Mouse (Mus musculus) kidney, postnatal 4 days (tissue): Measurements from ENCODE around the gene Clca3a1.
A peak's percentile ranks its signal among the peaks of the same experiment; 100 is the strongest.

Source experiments
- DNase-seq, 2 experiments: peaks; one replicate each; pipeline ENCODE4 v3.0.0; 2021; ENCODE audit warnings: mixed read lengths in 2 of 2

The Clca3a1 gene

DNA sequence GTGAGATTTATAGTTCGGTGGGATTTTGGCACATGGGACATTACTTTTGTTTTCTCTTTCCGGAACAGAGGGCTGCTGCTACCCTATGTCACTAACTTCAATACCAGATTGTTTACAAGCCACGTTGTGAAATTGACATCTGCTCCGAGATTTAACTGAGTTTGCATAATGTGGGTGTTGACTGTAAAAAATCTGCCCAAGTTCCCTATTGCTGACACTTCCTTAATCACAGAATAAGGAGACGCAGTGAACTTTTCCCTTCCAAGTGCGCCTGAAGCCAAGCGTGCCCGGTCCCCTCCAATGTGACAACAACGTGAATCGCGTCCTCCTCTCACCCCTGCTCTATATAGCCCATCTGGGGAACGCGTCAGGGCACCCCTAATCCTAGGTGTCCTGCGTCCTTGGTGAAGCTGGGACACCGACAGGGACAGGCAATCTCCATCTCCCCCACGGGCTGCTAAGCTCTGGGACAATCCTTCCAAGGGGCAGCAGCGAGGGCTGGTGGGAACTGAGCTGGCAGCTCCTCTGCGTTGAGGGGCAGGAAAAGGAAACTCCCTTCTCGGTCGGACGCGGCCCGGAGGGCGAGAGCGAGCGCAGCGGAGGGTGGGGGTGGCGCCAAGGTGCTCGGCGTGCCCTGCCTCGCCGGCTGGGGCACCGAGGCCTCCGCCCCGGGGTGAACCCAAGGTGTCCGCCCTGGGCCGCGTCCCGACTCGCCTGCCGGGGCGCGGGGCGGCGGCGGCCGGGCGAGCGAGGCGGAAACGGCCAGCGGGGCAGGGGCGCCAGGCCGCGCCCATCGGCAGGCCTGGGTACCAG lies 41.5 kb downstream of the Clca3a1 start:
- peak; percentile 76 to 84 for DNase-seq

DNA sequence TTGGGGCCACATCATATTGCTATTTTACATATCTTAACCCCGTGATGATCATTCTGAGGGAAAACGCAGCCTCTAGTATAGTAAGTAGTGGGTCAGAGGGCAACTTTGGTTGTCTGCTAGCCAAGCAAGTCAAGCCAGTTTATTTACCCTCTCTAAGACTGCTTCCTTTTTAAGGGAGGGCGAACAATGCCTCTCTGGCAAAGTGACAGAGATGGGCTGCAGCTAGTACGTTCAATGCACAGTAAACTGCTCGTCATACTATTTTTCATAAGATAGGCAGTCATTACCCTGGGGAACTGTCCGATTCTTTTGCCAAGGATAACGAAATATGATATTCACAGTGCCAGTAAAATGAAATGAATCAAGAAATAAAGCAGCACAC lies 42.1 kb downstream of the Clca3a1 start:
- DNase-seq, result peak; percentile 35 to 43

DNA sequence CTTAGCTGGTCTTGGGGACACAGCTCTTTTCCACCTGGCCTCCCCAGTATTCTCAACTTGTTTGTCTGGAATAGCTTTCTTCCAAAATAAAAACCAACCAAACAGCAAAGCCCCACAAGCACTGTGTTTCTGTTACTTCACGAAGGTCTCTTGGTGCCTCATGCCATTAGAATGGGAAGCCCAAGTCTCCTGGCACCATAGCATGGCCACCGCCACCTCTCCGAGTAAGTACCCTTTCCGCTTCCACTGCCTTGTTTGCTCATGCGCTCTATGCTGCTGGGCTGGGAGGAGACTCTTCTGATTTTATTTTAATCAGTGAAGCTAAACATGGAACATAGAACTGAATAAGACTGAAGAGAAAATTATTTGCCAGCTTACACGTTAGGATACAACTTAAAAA lies 42.9 kb downstream of the Clca3a1 start:
- DNase-seq, result no peak

DNA sequence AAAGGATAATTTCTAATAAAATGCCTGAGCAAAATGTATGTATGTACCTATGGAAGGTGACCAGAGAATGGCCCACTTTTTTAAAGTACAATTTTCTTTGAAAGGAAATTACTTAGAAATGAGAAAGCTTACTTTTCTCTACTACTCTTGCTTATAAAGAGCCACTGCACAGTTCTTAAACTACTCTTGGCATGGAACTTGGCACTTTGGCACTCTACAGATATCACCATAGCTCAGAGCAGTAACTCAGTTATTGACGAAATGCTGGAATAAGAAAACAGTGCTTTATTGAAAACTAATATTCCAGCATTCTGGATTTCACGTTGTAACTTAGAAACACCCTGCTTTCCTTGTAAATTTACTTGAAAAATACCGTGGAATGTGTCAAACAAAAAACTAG lies 43.7 kb downstream of the Clca3a1 start:
- no peak for DNase-seq

DNA sequence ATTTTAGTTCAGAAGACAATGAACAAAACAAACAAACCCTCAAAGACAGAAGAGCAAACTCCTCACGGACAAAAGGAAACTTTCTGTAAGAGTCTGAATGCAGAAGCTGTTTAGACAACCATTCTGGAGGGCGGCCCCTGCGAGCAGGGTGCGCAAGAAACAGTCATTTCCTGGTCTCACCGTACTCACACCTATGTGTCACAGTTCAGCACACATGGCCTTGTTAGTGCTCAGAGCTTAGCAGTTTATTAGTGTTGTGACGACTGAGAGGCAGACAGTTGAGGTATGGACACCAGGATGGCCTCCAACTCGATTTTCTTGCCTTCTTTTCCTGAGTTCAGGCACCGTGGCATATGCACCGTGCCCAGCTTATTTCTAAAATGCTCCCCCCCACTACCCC lies 44.9 kb downstream of the Clca3a1 start:
- DNase-seq, result no peak

DNA sequence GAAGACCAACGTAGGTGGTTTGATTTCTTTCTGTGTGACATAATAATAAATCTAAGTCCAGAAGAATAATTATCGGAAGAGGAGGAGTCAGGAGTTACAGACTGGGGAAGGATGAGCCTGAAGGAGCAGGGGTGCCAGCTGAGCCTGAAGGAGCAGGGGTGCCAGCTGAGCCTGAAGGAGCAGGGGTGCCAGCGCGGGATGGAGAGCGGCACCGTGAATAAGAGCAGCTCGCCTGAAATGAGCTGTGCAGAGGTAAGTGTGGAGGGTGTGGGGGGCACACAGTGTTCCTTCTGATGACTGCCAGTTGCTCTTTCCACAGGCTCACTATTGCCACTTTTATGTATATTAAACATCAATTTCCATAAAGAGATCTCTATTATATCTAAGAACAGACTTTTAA lies 45.7 kb downstream of the Clca3a1 start:
- DNase-seq, result no peak

DNA sequence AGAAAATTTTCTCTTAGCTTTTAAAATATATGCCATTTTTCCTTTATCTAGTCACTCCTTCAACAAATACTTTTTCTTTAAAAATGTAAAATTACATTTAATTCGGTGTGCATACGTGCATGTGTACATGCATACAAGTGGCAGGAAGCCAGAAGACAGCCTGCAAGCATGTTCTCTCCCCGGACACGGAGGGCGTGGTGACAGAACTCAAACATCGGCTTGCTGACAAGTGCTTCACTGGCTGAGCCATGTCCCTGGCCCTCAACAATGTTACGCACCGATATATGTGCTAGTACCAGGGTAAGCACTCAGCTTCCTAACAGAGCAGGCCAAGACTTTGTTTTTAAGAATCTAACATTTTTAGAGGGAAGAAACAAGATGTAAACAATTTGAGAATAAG lies 46.2 kb downstream of the Clca3a1 start:
- DNase-seq, result no peak

DNA sequence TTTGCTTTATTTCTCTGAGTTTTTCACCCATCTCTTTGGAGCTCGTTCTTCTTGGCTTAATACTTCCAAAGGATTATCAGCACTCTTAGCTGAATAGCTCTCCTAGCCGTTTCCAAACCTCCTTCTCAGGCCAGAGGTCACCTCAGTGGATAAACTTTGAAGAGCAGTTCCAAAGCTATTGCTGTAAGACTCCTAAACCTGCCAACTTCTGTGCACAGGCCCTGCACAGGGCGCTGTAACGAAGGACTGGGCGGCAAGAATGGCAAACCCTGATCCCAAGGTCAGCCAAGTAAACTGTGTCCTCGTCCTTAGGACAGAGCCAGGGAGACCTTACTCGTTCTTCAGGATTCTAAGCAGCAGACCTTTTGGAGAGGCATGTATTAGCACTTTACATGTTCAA lies 46.7 kb downstream of the Clca3a1 start:
- no peak for DNase-seq

DNA sequence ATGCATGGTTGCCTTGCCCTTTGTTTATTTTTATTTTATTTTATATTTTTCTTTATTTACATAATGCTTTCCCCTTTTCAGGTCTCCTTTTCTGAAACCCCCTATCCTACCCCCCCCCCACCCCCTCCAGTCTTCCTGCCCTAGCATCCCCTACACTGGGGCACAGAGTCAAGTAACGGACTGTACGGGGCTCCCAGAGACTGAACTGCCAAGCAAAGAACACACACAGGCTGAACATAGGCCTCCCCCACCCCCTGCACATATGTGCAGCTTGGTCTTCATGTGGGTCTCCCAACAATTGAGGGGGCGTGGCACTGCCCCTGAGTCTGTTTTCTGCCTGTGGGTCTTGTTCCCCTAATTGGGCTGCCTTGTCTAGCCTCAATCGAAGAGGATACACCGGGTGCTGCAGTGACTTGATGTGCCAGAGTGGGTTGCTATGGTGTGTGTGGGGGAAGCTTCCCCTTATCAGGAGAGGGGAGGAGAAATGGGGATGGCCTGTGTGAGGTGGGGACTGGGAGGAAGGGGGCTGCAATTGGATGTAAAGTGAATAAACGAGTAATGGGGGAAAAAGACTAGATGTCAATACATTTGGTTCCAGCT lies 49.1 kb downstream of the Clca3a1 start:
- no peak for DNase-seq

DNA sequence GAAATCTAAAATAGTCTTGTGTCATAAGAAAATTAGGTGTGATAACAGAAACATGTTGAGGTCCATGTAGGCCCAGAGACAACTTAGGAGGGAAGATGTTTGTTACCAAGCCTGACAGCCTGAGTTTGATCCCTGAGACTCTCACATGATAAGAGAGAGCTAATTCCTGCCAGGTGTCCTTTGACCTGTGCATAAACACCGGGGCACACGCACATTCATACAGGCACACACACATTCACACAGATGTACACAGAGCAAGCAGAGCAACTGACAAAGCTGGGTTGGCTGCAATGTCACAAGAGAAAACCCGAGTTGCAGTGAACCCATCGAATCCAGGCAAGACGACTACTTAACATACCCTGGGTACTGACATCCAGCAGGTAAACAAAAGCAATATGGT lies 52.2 kb downstream of the Clca3a1 start:
- DNase-seq, result no peak

DNA sequence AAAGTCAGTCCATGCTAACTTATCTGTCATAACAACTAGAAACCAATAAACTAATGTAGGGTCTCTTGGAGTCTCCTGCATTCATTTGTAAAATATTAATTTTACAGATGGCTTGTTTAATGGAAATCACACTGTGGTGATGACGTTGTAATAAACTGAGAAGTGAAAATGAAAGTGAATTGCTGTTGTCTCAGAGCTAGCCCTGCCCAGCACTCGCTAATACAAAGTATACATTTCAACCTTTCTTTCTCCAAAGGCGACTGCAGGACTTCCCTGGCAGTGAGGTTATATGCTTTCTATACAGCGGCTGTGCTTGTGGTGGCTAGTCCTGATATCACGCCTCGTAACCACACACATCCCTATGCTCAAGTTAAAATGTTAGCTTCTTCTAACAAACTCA lies 56.8 kb downstream of the Clca3a1 start:
- DNase-seq, result no peak

DNA sequence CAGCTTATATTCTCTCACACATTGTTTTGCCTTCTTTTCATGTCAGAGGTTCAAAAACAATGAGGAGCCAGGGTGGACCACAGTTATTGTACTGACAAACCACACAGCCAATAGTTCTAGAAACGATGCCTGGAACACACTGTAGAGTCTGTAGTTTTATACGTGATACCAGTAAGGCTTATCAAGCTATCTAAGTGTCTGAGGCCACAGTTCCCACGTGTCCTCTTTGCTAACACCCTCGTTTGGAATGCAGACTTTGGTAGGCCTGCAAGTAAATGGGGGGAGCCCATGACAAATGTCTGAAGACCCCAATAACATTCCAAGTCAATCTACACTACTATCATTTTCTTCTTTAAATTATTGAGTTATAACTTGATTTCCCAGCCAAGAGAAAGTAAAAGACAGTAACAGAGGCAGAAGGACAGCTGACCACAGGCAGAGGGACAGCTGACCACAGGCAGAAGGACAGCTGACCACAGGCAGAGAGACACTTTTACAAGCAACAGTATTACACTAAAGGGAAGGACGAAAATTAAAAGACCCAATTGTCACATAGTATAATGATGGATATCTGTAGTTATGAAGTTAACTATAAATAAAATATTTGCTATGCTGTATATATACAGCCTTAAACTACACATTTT lies 61.9 kb downstream of the Clca3a1 start:
- no peak for DNase-seq

DNA sequence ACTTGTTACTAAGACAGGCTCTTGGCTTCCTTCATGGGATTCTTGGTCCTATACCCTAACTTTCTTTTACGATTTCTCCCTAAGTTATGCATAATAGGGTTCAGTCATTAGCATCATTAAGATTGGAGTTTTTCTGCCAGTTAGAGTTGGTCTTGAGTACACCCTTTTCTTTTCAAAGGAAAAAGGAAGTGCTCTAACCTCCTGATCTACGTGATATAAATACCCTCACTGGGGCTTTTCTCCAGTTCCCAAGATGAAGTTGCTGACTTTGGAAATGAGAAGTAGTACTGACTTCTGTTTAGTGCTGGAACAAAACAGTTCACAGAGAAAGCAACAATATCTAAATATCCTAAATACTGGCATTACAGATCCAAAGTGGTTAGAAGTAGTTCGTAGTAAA lies 62.8 kb downstream of the Clca3a1 start:
- no peak for DNase-seq

DNA sequence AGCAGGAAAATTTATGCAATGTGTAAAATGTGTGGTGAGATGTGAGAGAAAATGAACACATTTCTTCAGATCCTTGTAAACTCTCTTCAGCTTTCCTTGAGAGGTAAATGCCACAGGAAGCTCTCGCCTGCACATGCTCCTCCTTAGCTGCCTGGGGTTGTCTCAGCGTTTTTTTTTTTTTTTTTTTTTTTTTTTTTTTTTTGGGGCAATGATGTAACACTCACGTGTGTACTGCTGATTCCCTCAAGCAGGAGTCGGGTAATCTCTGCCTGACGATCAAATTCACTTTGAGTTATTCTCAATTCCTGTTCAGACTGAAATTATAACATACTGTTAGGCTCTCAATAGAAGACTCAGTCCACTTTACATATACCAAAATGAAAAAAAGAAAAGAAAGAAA lies 63.6 kb downstream of the Clca3a1 start:
- DNase-seq, result no peak

DNA sequence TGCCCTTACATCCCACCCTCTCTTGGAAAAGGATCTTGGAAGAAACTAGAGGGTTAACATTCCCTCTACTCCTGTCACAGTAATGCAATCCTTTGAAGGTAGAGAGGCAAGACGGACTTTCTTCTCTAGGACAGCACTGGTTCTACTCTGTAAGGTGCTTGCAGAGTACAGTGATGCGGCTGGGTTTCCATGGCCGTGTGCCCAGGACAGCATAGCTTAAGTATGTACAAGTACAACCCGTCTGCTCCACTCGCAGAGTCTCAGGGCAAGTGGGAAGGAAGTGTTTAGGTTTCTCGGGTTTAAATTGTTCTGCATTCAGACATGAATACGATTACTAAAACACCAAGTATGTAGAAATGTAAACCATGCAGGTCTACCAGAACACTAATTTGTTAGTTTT lies 65.8 kb downstream of the Clca3a1 start:
- no peak for DNase-seq

DNA sequence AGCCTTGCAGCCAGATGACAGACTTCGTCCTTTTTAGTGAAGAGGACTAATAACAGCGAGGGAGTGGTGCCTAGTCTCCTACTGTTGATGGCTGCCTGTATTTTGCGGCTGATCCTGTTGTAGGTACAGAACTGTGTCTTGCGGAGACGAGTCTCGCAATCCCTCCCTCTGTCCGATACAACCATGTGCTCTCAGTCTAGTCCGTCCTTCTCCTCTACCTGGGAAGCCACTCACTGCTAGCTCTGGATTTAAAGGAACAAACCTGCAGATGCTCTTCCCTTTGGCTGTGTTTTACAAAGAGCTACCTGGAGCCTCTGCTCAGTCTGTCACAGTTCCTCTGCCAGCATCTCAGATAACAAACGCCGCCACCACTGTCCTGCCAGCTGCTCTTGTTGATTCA lies 66.7 kb downstream of the Clca3a1 start:
- DNase-seq, result no peak

DNA sequence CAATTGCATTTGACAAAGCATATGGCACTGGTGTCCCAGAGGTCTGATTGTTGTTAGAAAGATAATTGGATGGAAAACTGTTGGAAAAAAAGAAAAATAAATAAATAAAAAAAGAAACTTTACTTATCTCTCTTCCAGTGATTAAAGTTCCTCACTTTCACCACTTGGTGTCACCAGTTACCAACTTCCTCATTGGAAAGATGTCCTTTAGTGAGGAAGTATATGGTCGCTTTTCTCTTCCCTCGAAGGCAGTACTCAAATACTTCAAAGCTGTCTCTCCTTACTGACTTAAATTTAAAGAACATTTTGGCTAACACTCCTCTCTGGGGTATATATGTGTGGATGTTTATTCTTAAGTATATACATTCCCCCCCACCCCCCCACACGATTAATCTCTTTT lies 68.7 kb downstream of the Clca3a1 start:
- no peak for DNase-seq

DNA sequence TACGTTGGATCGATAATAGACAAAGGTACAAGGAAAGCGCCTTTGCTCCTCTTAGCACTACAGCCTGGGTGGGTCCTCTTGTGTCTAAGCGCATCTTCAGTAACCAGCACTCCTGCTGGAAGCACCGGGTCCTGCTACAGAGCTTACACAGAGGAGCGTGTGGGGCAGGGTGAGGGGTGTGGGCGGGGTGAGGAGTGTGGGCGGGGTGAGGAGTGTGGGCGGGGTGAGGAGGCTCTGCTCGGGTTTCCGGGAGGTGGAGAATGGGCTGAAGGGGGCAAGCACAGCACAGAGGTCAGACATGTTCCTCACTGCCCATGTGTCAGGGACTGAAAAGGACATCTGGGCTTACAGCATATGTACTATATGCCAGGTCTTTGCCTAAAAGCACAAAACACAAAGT lies 71.5 kb downstream of the Clca3a1 start:
- DNase-seq, result peak; percentile 65 to 75

DNA sequence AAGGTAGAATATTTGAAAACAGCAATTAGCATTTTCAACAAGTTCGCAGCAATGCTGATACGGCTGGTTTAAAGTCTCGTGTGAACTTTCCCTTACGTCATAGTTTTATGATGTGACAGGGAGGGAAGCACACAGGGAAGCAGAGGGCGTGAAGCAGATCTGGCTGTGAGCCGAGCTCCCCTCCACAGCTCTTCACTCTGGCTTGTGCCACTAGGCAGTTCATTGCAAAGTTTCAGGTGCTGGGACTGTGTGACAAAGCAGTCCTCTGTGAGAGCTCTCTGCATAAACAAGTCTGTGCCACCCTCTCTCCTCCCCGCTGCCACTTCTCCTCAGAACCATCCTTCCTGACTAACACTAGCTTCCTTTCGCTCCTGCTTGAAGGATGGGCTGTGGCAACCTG lies 72.5 kb downstream of the Clca3a1 start:
- peak in 1 of 2 experiments; percentile 33 for DNase-seq

DNA sequence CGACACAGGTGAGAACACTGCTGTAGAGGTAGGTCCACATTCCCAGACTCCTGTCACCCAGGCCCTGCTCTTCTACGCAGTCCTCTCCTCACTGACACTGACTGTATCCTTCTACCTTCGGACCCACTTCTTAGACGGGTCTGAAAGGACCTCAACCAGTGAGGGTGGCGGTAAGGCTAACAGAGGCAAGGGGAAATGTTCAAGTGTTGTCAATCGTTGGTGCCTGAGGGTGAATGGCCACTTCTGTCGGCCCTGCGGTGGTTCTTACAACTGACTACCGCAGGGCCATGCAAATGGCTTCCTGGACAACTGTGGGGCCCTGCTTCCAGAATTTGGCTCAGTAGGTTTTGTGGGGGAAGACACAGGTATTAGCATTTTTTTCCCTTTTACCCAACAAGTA lies 73.2 kb downstream of the Clca3a1 start:
- DNase-seq, result no peak

DNA sequence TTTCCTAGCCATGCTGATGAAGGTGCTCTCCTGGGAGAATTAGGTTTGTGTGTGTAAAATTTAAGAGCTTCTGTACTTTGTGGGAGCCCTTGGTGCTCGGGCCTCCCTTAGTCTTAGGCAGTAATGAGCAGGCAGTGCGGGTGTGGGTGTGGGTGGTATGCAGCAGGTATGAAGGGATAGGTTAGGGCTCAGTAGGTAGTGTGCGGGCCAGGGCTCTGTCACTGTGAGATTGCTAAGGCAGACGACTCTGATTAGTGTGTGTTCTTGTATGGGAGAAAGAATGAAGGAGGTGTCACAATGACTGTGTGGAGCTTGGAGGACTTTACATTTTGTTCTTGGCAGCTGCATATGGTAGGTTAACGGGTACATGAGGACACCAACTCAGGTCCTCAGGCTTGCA lies 74.6 kb downstream of the Clca3a1 start:
- no peak for DNase-seq

DNA sequence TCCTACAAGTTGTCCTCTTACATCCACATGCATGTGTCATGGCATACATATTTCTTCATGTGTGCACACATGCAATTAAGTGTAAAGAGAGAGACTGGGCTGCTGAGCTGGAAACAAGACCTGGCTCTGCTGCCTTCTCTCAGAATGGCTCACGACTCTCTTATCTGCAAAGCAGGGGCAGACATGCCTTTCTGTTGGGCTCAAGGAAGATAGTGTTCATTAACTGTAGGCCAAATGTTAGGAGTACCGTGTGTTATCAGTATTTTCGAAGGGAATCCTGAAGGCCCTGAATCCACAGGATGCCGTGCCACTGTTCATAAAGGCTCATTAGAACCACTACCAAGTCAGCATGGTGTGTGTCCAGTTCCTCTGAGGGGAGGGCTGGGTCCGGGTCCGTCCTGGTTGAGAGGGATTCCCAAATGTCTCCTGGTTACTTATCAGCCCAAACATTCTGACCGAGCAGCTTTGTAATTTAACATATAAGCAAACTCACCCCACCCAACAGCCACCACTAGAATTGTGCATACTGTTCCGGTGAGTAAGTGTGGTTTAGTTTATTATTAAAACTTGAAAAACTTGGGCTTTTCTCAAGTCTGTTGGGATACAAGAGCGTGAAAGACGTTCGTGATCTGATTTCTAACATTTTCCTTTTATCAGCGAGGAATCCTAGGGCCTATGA lies 77.5 kb downstream of the Clca3a1 start:
- no peak for DNase-seq

DNA sequence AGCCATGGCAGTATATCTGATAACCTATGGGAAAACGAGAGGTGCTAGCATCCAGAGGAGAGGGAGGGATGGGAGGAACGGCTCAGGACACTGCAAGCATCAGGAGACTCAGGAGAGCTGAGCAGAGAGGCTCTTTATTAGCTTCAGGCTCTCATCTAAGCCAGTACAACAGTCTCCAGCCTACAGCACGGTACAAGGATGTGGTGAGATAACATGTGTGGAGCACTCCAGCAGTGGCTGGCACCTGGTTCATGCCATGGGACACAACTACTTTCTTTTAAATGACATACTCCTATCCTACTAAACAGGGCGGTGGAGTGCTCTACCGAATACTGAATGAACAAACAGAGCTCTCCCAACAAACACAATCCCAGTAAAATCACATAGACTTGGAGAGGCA lies 79.2 kb downstream of the Clca3a1 start:
- no peak for DNase-seq

DNA sequence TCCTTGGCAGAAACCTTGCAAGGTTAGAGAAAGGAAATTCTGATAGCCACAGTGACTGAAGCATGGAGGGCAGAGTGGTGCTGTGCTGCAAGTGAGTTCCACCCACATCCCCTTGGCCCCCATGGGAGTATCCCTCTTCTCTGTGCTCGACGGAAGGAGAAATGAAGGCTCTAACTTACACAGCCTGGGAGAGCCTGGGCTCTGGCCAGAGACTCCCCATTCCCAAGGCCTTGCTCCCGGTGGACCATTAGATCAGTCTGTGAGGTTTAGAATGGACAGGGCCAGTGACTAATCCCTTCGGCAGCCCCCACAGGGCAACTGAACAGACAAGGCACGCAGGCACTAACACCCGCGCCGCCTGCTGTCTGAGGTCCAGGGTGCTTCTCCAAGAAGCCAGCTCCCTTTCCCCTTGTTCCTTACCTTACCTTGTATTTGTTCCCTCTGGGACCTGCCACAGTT lies 81.0 kb downstream of the Clca3a1 start:
- DNase-seq, result peak in 1 of 2 experiments; percentile 19
